Mouse (Mus musculus) G1E (cell line): ENCODE measurements around the gene Lrfn3.

Experiments
- CTCF ChIP-seq: IDR thresholded peaks from 2 replicates; pipeline ENCODE4 v1.5.1; 2012; ENCODE audit warnings: low read depth, low read length, inconsistent platforms, mixed read lengths
- GATA1 ChIP-seq: IDR thresholded peaks from 2 replicates; pipeline ENCODE4 v1.6.1; 2012; ENCODE audit warnings: borderline replicate concordance, low read length, inconsistent platforms, mixed read lengths
- GATA2 ChIP-seq: IDR thresholded peaks from 2 replicates; pipeline ENCODE4 v1.6.1; 2012; ENCODE audit warnings: low read depth, low read length, inconsistent platforms, borderline replicate concordance
- POLR2AphosphoS5 ChIP-seq: IDR thresholded peaks from 2 replicates; pipeline ENCODE4 v1.6.1; 2012; ENCODE audit warnings: low read depth, low read length, inconsistent platforms; ENCODE audit not compliant: insufficient replicate concordance
- TAL1 ChIP-seq: conservative IDR thresholded peaks from 2 replicates; pipeline ENCODE4 v1.6.1; 2012; ENCODE audit warnings: low read depth, low read length, inconsistent platforms, mixed read lengths

GRCm38 (mm10) chr7:30373501-30373962 is 11.0 kb upstream of the Lrfn3 start:
- TF ChIP-seq GATA1 (no peak), CTCF (peak; percentile 37), TAL1 (no peak), GATA2 (no peak), POLR2AphosphoS5 (no peak)
